Mouse (Mus musculus): Measurements from ENCODE around the gene Smpx. TPM values are rescaled to one million over a fixed set of nuclear protein-coding genes. Genes with fewer than 3 reads are reported as not detected.

Gene Smpx
- polyA plus RNA-seq (2015; fragmentation: Nextera tagmentation; extraction: Ambion mirVana), result 0.60 TPM in 1 of 2 replicates, not detected in the other

- no peak for ATAC-seq
- Histone ChIP-seq H3K4me2 (no peak within 1 kb of the TSS), H3K4me3 (no peak within 1 kb of the TSS), H3K4me1 (no peaks in the 10 kb centered on the region), H3K27ac (no peak within 1 kb of the TSS), H3K27me3 (no peaks in the 10 kb centered on the region), H3K36me3 (ENCODE audit: poor library complexity, severe bottlenecking) (no peaks in the 10 kb centered on the region), H3K9ac (no peak within 1 kb of the TSS), H3K9me3 (replicated peaks) (no peaks in the 10 kb centered on the region)
- WGBS, result 69% methylated on average over 8 of the region's 8 CpGs
Observed at GRCm38 (mm10) chrX:157698862-157699261, at the start of gene Smpx. Gene Smpx, plus strand, starts transcription at chrX:157698910.

GRCm38 (mm10) chrX:157655047-157655446 is 43.7 kb upstream of the Smpx start:
- Histone ChIP-seq H3K9me3 (replicated peaks) (no peaks in the 10 kb centered on the region), H3K27me3 (no peaks in the 10 kb centered on the region), H3K27ac (no peak overlapping the region), H3K36me3 (ENCODE audit: poor library complexity, severe bottlenecking) (no peaks in the 10 kb centered on the region), H3K4me3 (no peak overlapping the region), H3K4me2 (no peak overlapping the region), H3K4me1 (no peaks in the 10 kb centered on the region), H3K9ac (no peak overlapping the region)
- no peak for ATAC-seq

DNA sequence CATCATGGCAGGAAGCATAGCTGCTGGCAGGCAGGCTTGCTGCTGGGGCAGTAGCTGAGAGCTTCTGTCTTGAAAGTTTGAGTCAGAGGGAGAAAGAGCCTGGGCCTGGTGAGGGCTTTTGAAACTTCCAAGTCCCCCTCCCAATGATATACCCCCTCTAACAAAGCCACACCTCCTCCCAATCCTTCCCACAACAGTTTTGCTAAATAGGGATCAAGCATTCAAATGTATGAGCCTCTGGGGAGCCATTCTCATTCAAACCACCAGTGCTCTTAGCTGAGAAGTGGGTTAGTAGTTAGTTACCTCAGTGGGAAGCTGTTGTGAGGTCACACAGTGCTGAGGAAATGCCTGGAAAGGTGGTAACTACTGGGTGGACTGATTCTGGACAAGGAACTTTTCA is 41.4 kb upstream of the Smpx start:
- no peaks in the 10 kb centered on the region for H3K27me3 ChIP-seq
- H3K27ac ChIP-seq, result no peak overlapping the region
- no peak for ATAC-seq
- no peak overlapping the region for H3K4me2 ChIP-seq
- H3K36me3 ChIP-seq (ENCODE audit: poor library complexity, severe bottlenecking), result no peaks in the 10 kb centered on the region
- H3K4me3 ChIP-seq, result no peak overlapping the region
- H3K9ac ChIP-seq, result no peak overlapping the region
- no peaks in the 10 kb centered on the region for H3K9me3 ChIP-seq (replicated peaks)
- H3K4me1 ChIP-seq, result no peaks in the 10 kb centered on the region

DNA sequence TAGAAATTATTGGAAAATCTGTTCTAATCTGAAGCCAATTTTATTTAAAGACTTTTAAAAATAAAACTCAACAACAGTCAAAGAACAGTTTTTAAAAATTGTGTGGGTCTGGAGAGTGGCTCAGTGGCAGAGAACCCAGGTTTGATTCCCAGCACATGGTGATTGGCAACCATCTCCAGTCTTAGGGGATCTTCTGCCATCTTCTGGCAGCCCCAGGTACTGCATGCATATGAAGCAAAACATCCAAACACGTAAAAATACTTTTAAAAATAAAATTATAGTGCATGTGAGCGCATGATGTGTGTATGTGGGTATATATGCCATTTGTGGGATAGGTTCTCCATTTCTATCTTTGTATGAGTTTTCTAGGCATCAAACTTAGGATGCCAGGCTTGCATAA is 26.9 kb upstream of the Smpx start:
- 76% methylated on average over 2 of the region's 2 CpGs for WGBS
- Histone ChIP-seq H3K9me3 (replicated peaks) (no peaks in the 10 kb centered on the region), H3K4me1 (no peaks in the 10 kb centered on the region), H3K27me3 (no peaks in the 10 kb centered on the region), H3K4me2 (no peak overlapping the region), H3K4me3 (no peak overlapping the region), H3K36me3 (ENCODE audit: poor library complexity, severe bottlenecking) (no peaks in the 10 kb centered on the region), H3K9ac (no peak overlapping the region), H3K27ac (no peak overlapping the region)
- no peak for ATAC-seq

GRCm38 (mm10) chrX:157674667-157675350 is 23.9 kb upstream of the Smpx start:
- Histone ChIP-seq H3K9me3 (replicated peaks) (no peaks in the 10 kb centered on the region), H3K36me3 (ENCODE audit: poor library complexity, severe bottlenecking) (no peaks in the 10 kb centered on the region), H3K9ac (no peak overlapping the region), H3K4me1 (no peaks in the 10 kb centered on the region), H3K27me3 (no peaks in the 10 kb centered on the region), H3K27ac (no peak overlapping the region), H3K4me3 (no peak overlapping the region), H3K4me2 (no peak overlapping the region)
- ATAC-seq, result no peak
- 73% methylated on average over 3 of the region's 3 CpGs for WGBS

- H3K4me1 ChIP-seq, result no peaks in the 10 kb centered on the region
- no peak overlapping the region for H3K4me2 ChIP-seq
- no peak overlapping the region for H3K27ac ChIP-seq
- H3K36me3 ChIP-seq (ENCODE audit: poor library complexity, severe bottlenecking), result no peaks in the 10 kb centered on the region
- H3K9ac ChIP-seq, result no peak overlapping the region
- WGBS, result 65% methylated on average over 4 of the region's 4 CpGs
- no peaks in the 10 kb centered on the region for H3K9me3 ChIP-seq (replicated peaks)
- H3K27me3 ChIP-seq, result no peaks in the 10 kb centered on the region
- no peak for ATAC-seq
- H3K4me3 ChIP-seq, result no peak overlapping the region
Observed at GRCm38 (mm10) chrX:157691186-157691585, 7.5 kb upstream of the Smpx start.

DNA sequence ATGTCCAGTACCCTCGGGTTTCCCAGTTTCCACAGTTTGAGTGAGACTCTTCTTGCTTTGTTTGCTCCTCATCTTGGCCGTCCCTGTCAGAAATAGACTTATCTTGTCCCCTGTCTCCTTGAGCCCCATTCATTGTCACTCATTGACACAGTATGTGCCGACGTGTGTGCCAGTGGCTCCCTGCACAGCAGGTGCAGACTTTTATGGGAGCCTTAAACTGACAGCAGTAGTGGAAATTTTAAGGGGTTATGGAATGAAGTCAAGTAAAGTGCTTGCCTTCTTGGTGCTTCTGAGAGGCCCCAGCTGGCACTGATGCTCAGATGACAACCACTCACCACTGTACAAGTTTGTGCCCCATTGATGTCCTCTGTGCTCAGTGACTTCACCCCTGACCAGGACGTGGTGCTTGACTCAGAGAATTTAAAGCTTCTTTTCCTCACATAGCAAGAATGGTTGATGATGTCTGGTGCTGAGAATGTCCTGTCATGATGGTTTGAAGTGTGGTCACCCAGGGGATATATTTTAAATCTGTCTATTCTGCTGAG is 1.0 kb upstream of the Smpx start:
- WGBS, result 73% methylated on average over 5 of the region's 5 CpGs
- Histone ChIP-seq H3K27me3 (no peaks in the 10 kb centered on the region), H3K4me2 (no peak overlapping the region), H3K9me3 (replicated peaks) (no peaks in the 10 kb centered on the region), H3K4me1 (no peaks in the 10 kb centered on the region), H3K9ac (no peak overlapping the region), H3K4me3 (no peak overlapping the region), H3K27ac (no peak overlapping the region), H3K36me3 (ENCODE audit: poor library complexity, severe bottlenecking) (no peaks in the 10 kb centered on the region)
- no peak for ATAC-seq

GRCm38 (mm10) chrX:157707236-157707635 is 8.5 kb downstream of the Smpx start:
- Histone ChIP-seq H3K36me3 (ENCODE audit: poor library complexity, severe bottlenecking) (no peaks in the 10 kb centered on the region), H3K27me3 (no peaks in the 10 kb centered on the region), H3K4me1 (no peaks in the 10 kb centered on the region), H3K4me2 (no peak overlapping the region), H3K9me3 (replicated peaks) (no peaks in the 10 kb centered on the region), H3K9ac (no peak overlapping the region), H3K4me3 (no peak overlapping the region), H3K27ac (no peak overlapping the region)
- WGBS, result 85% methylated on average over 2 of the region's 2 CpGs
- no peak for ATAC-seq

DNA sequence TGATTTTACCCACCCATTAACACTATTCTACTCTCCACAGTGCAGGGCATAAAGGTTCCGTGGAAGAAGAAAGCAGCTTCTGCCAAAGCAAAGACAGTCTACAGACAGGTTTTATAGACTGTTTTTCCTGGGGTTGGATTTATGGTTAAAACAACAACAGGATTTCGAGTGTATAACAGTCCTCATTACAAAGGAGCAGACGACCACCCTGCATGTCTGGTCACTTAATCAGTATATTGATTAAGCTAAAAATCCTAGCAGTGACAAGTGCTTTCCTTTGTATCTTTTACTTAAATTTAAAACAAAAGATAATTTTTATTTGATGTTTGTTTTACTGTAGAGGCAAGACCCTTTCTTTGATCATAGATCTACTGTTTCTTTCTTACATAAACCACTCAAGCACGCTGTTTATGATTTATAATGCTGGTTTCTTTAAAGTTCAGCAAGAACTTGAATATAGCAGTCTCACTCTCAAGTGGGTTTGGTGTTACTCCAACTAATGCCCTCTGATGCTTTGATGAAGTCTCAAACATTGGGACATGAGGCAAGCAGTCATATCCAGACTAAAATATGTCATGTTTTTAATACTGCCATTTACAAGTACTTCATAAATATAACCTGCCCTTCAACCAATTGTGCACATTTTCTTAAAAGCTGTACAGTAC is 10.0 kb downstream of the Smpx start:
- H3K36me3 ChIP-seq (ENCODE audit: poor library complexity, severe bottlenecking), result no peaks in the 10 kb centered on the region
- H3K9ac ChIP-seq, result no peak overlapping the region
- 71% methylated on average over 4 of the region's 4 CpGs for WGBS
- H3K4me2 ChIP-seq, result no peak overlapping the region
- H3K27me3 ChIP-seq, result no peaks in the 10 kb centered on the region
- no peaks in the 10 kb centered on the region for H3K9me3 ChIP-seq (replicated peaks)
- no peak overlapping the region for H3K4me3 ChIP-seq
- ATAC-seq, result no peak
- H3K4me1 ChIP-seq, result no peaks in the 10 kb centered on the region
- no peak overlapping the region for H3K27ac ChIP-seq

GRCm38 (mm10) chrX:157719907-157720306 is 21.2 kb downstream of the Smpx start:
- H3K4me3 ChIP-seq, result no peak overlapping the region
- no peak overlapping the region for H3K9ac ChIP-seq
- no peak for ATAC-seq
- H3K36me3 ChIP-seq (ENCODE audit: poor library complexity, severe bottlenecking), result no peaks in the 10 kb centered on the region
- H3K9me3 ChIP-seq (replicated peaks), result no peaks in the 10 kb centered on the region
- no peak overlapping the region for H3K4me2 ChIP-seq
- no peaks in the 10 kb centered on the region for H3K27me3 ChIP-seq
- no peaks in the 10 kb centered on the region for H3K4me1 ChIP-seq
- WGBS, result 64% methylated on average over 3 of the region's 3 CpGs
- no peak overlapping the region for H3K27ac ChIP-seq

- no peak overlapping the region for H3K4me3 ChIP-seq
- H3K27me3 ChIP-seq, result no peaks in the 10 kb centered on the region; the same call in 1 of the 2 replicates
- no peak overlapping the region; the same call in 1 of the 2 replicates for H3K27ac ChIP-seq
- H3K4me1 ChIP-seq, result no peaks in the 10 kb centered on the region
- no peak overlapping the region for H3K9ac ChIP-seq
- 25% methylated on average over 7 of the region's 7 CpGs for WGBS
- no peaks in the 10 kb centered on the region for H3K9me3 ChIP-seq (replicated peaks)
- no peaks in the 10 kb centered on the region for H3K36me3 ChIP-seq (ENCODE audit: poor library complexity, severe bottlenecking)
- H3K4me2 ChIP-seq, result no peak overlapping the region
- peak; percentile 52; the same call in 1 of the 2 replicates for ATAC-seq
Observed at GRCm38 (mm10) chrX:157730622-157731341, 32.1 kb downstream of the Smpx start.

DNA sequence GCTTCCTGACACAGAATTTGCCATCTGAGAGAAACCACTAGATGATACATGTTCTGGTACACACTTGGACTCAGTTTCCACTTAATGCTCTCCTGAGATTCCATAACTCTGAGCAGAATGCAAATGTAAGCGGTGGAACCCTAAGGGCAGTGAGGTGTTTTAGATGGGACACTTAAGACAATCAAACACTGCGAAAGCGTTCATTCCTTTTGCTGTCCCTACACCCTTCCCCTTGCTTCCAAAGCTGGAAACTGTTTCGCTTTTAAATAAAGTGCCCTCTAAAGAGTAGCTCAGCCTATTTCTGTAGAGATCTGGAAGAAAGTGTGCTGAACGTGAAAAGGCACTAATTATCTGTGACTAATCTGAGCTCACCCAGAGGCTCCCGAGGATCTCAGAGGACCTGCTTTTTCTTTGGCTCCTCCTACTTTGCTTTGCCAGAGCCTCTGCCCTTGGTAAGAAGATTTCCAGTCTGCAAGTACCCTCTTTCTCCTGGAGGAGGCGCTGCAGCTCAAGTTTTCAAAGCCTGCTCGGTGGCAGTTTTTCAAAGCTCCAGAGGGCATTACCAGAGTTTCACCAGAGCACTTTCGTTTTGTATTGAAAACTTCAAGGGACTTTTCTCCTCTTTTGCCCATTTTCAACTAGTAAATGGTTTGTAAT is 33.1 kb downstream of the Smpx start:
- Histone ChIP-seq H3K4me3 (no peak overlapping the region), H3K4me2 (no peak overlapping the region), H3K36me3 (ENCODE audit: poor library complexity, severe bottlenecking) (no peaks in the 10 kb centered on the region), H3K27ac (no peak overlapping the region), H3K4me1 (no peaks in the 10 kb centered on the region), H3K9me3 (replicated peaks) (no peaks in the 10 kb centered on the region), H3K9ac (no peak overlapping the region), H3K27me3 (no peaks in the 10 kb centered on the region; the same call in 1 of the 2 replicates)
- WGBS, result 29% methylated on average over 9 of the region's 9 CpGs
- peak; percentile 77 for ATAC-seq

Data from forebrain, embryonic 13.5 days (tissue).